22 mouse cellular contexts compared by ENCODE assay signal in the genomic region with DNA sequence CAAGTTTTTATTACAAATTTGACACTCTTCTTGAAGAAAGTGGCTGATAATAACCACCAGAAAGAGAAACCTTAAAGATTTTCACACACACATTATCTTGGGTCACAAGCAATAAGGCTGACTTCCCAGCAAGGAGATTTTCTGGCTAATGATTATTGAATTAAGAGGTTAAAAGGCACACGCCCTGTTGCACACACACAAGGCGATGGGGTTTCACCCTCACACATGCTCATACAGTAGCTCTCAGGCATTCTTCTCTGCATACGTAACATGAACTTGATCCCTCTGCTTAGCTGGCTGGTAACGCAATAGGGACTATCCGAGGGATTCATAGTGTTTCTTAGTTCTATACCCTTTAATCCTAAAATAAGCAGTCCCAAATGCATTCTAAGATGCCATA. TPM values are rescaled to one million over a fixed set of nuclear protein-coding genes. Genes with fewer than 3 reads are reported as not detected.
DNase-seq lines count a peak whose midpoint lies in the region; ATAC-seq and TF ChIP-seq lines count a peak whose summit lies in the region.
"Had no signal": no experiment of that assay in that cellular context is flagged by ENCODE, and none has a peak within 500 bp of the region (broad histone marks: within the 10 kb centered on the region; RNA-seq: fewer than 3 reads in every experiment).

No protein-coding gene starts in this region.

- H3K9me3 ChIP-seq in kidney, embryonic 16.5 days (ENCODE audit: low read length): no peaks in the 10 kb centered on the region
- H3K9me3 ChIP-seq in stomach, postnatal 0 days (ENCODE audit: control insufficient read depth, low read length): no peaks in the 10 kb centered on the region
- H3K9me3 ChIP-seq: forebrain, embryonic 15.5 days; heart, embryonic 15.5 days; hindbrain, embryonic 10.5 days had no signal

- H3K4me3 ChIP-seq in kidney, embryonic 16.5 days (ENCODE audit: low read length): no peak overlapping the region
- H3K4me3 ChIP-seq in stomach, postnatal 0 days (ENCODE audit: low read depth, low read length): no peak overlapping the region
- H3K4me3 ChIP-seq: forebrain, embryonic 15.5 days; heart, adult 2 months; heart, embryonic 15.5 days; hindbrain, embryonic 10.5 days had no signal

- TF ChIP-seq CTCF in stomach, postnatal 0 days (IDR thresholded peaks at IDR 0.05; ENCODE audit: low read depth): no peak

- no peak overlapping the region for H3K27ac ChIP-seq in kidney, embryonic 16.5 days (ENCODE audit: low read length)
- H3K27ac ChIP-seq in stomach, postnatal 0 days (replicated peaks): no peak overlapping the region
- H3K27ac ChIP-seq: forebrain, embryonic 15.5 days; heart, adult 2 months; heart, embryonic 15.5 days; hindbrain, embryonic 10.5 days; hindbrain, embryonic 14.5 days had no signal

- H3K9ac ChIP-seq in kidney, embryonic 16.5 days (replicated peaks; ENCODE audit: low read length): no peak overlapping the region
- no peak overlapping the region for H3K9ac ChIP-seq in stomach, postnatal 0 days (ENCODE audit: low read length)
- H3K9ac ChIP-seq: forebrain, embryonic 15.5 days; heart, embryonic 15.5 days; hindbrain, embryonic 14.5 days had no signal

- peak; percentile 88 for ATAC-seq in kidney, embryonic 16.5 days (ENCODE audit: low FRiP score, low TSS enrichment)
- ATAC-seq in stomach, postnatal 0 days (ENCODE audit: low FRiP score, low TSS enrichment): peak; percentile 51; the same call in 1 of the 2 replicates
- ATAC-seq: activated CD4-positive, CD25-positive, alpha-beta regulatory T cell, adult 4 months; forebrain, embryonic 15.5 days had no signal

- 39% methylated on average over 5 of the region's 5 CpGs for WGBS in kidney, embryonic 16.5 days
- 39% methylated on average over 5 of the region's 5 CpGs for WGBS in stomach, postnatal 0 days

- H3K4me1 ChIP-seq in kidney, embryonic 16.5 days (ENCODE audit: insufficient read depth, low read length): 0 out of 2 replicates have a peak, but pooled peaks cover 6% of the 10 kb centered on the region
- no peaks in the 10 kb centered on the region for H3K4me1 ChIP-seq in stomach, postnatal 0 days (replicated peaks; ENCODE audit: control insufficient read depth, insufficient read depth)
- H3K4me1 ChIP-seq: forebrain, embryonic 15.5 days; heart, embryonic 15.5 days; hindbrain, embryonic 10.5 days had no signal

- peak; percentile 71 for DNase-seq in heart, adult 11 months
- DNase-seq in heart, postnatal 36 days: no peak
- no peak for DNase-seq in kidney, adult 8-10 months
- DNase-seq in retina, embryonic 14.5 days (ENCODE audit: low spot score): peak; percentile 24
- no peak for DNase-seq in retina, postnatal 1 day
- no peak for DNase-seq in stomach, postnatal 0 days (ENCODE audit: low spot score)
- DNase-seq in left cerebral cortex, adult 11 months (ENCODE audit: low spot score): no peak
- DNase-seq: adrenal gland, postnatal 14 days; cerebellum, adult 11-12 months; cerebellum, adult 9-10 months; cerebellum, postnatal 25 days; gastrocnemius, postnatal 36 days; heart, adult 2 months; heart, postnatal 14 days had no signal

- intact Hi-C loops in heart, postnatal 36 days (cut with DNase I): no loop called here

- no peaks in the 10 kb centered on the region for H3K27me3 ChIP-seq in kidney, embryonic 16.5 days (ENCODE audit: insufficient read depth, low read length)
- H3K27me3 ChIP-seq in stomach, postnatal 0 days (ENCODE audit: control insufficient read depth, insufficient read depth, low read length): no peaks in the 10 kb centered on the region
- H3K27me3 ChIP-seq: forebrain, embryonic 15.5 days; heart, embryonic 15.5 days had no signal

- TF ChIP-seq EP300 in stomach, postnatal 0 days (optimal IDR thresholded peaks at IDR 0.05): no peak

- no peaks in the 10 kb centered on the region for H3K36me3 ChIP-seq in kidney, embryonic 16.5 days (ENCODE audit: insufficient read depth, low read length)
- H3K36me3 ChIP-seq in stomach, postnatal 0 days (ENCODE audit: control insufficient read depth, insufficient read depth, low read length): no peaks in the 10 kb centered on the region
- H3K36me3 ChIP-seq: forebrain, embryonic 15.5 days; heart, embryonic 15.5 days; hindbrain, embryonic 10.5 days had no signal

- no peak overlapping the region for H3K4me2 ChIP-seq in kidney, embryonic 16.5 days (replicated peaks; ENCODE audit: low read depth, low read length)
- H3K4me2 ChIP-seq in stomach, postnatal 0 days (replicated peaks; ENCODE audit: low read depth): no peak overlapping the region
- H3K4me2 ChIP-seq: forebrain, embryonic 15.5 days; heart, embryonic 11.5 days; heart, embryonic 15.5 days; hindbrain, embryonic 14.5 days had no signal

RNA-seq across cellular contexts. Expression of gene Prickle2, which starts 18.6 kb away (rescaled TPM):
- 1 to 10 TPM; 5.9 TPM for total RNA-seq in heart, postnatal 36 days (2021)
- polyA plus RNA-seq in kidney, embryonic 16.5 days (2015; fragmentation: Nextera tagmentation; extraction: Ambion mirVana): 6.5 and 7.9 TPM in 2 replicates
- 2.3 and 2.9 TPM in 2 replicates for polyA plus RNA-seq in stomach, postnatal 0 days (2015; fragmentation: Nextera tagmentation; extraction: Ambion mirVana)
- total RNA-seq: MEL had no signal

Comparison
In these comparisons a context has a peak if more than half of its experiments do, and no peak if none do; other contexts are left out.
1. DNase-seq: peak in heart, adult 11 months (single experiment) and retina, embryonic 14.5 days (single experiment); none in heart, postnatal 36 days (0 of 2), kidney, adult 8-10 months (0 of 2), retina, postnatal 1 day (single experiment), stomach, postnatal 0 days (single experiment) and left cerebral cortex, adult 11 months (single experiment).